Mouse (Mus musculus) midbrain, embryonic 15.5 days (tissue): ENCODE measurements at regions not wholly inside any gene's neighbourhood (a gene's known extent, or its start where the extent isn't known, plus 50 kb on each side); places are given as distances from the start of the nearest gene placed in this dataset.

Source experiments
- ATAC-seq: fragments of 200-750 bp; cut with Nextera tagmentation; replicated peaks from 2 replicates; pipeline ENCODE4 v1.8.0; 2017; ENCODE audit warnings: moderate TSS enrichment
- H3K27ac ChIP-seq: fragments of 300-500 bp; sonication (generic); 2 replicates; pipeline ENCODE4 v1.5.1; 2015; ENCODE audit warnings: mild to moderate bottlenecking, inconsistent platforms
- H3K27me3 ChIP-seq: fragments of 300-500 bp; sonication (generic); replicated peaks from 2 replicates; pipeline ENCODE4 v1.6.1; 2015; ENCODE audit warnings: inconsistent platforms
- H3K36me3 ChIP-seq: fragments of 300-500 bp; sonication (generic); replicated peaks from 2 replicates; pipeline ENCODE4 v1.6.1; 2015; ENCODE audit warnings: inconsistent platforms
- H3K4me1 ChIP-seq: fragments of 300-500 bp; sonication (generic); 2 replicates; pipeline ENCODE4 v1.6.1; 2015; ENCODE audit warnings: inconsistent platforms
- H3K4me2 ChIP-seq: fragments of 300-500 bp; sonication (generic); 2 replicates; pipeline ENCODE4 v1.6.1; 2015; ENCODE audit warnings: inconsistent platforms, mild to moderate bottlenecking, moderate library complexity
- H3K4me3 ChIP-seq: fragments of 300-500 bp; sonication (generic); 2 replicates; pipeline ENCODE4 v1.5.1; 2015; ENCODE audit warnings: mild to moderate bottlenecking, inconsistent platforms
- H3K9ac ChIP-seq: fragments of 300-500 bp; sonication (generic); 2 replicates; pipeline ENCODE4 v1.6.1; 2015; ENCODE audit warnings: mild to moderate bottlenecking, inconsistent platforms
- H3K9me3 ChIP-seq: fragments of 300-500 bp; sonication (generic); 2 replicates; pipeline ENCODE4 v1.6.1; 2016; ENCODE audit warnings: inconsistent platforms
- WGBS: fragments of 180-500 bp; shearing (Covaris S2); methylation state at CpG from one replicate; pipeline ENCODE4 v1.1.7; 2015; ENCODE audit warnings: mixed read lengths; 5-methylcytosine and 5-hydroxymethylcytosine counted together

DNA sequence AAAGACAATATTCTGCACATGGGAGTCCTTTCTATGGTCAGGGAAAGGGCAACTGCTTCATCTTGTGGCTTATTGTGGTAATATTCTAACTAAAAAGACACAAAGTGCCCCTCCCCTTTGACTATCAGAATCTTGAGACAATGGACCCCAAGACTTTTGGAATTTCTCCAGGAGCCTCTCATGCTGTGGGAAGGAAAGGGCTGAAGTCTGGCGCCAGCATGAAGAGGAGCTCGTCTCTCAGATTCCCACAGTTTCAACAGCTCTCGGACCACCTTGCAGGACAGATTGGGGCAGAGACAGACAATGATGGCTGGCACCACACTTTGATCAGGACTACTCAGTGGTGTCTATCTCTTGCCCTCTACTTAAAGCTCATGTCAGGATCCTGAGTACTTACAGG, 311.8 kb downstream of the Tbc1d1 start:
- Histone ChIP-seq H3K4me2 (no peak overlapping the region), H3K4me3 (no peak overlapping the region), H3K4me1 (no peaks in the 10 kb centered on the region), H3K27ac (no peak overlapping the region), H3K9ac (no peak overlapping the region), H3K9me3 (no peaks in the 10 kb centered on the region), H3K27me3 (no peaks in the 10 kb centered on the region), H3K36me3 (no peaks in the 10 kb centered on the region)
- 76% methylated on average over 3 of the region's 3 CpGs for WGBS
- ATAC-seq = no peak

DNA sequence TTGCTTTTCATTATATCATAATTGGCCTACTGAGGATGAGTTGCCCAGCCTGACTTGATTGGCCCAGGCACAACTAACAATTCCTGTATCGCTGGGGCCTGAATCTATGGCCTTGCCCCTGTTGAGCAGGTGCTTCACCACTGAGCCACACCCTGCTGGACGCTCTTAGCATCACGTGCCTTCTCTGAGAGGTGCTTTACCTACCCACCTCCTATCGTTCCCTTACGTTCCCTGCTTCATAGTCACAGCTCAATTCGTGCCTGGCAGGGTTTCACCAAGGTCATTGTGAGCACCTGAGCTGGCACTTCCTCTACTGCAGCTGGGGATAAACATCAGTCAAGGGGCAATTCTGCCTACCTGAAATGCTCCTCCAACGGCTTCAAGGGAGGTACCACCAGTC, 312.2 kb downstream of the Tbc1d1 start:
- H3K9me3 ChIP-seq = no peaks in the 10 kb centered on the region
- no peak overlapping the region for H3K9ac ChIP-seq
- WGBS = 86% methylated on average over 7 of the region's 7 CpGs
- H3K36me3 ChIP-seq = no peaks in the 10 kb centered on the region
- no peaks in the 10 kb centered on the region for H3K4me1 ChIP-seq
- no peak for ATAC-seq
- no peak overlapping the region for H3K4me3 ChIP-seq
- no peak overlapping the region for H3K4me2 ChIP-seq
- H3K27ac ChIP-seq = no peak overlapping the region
- H3K27me3 ChIP-seq = no peaks in the 10 kb centered on the region

DNA sequence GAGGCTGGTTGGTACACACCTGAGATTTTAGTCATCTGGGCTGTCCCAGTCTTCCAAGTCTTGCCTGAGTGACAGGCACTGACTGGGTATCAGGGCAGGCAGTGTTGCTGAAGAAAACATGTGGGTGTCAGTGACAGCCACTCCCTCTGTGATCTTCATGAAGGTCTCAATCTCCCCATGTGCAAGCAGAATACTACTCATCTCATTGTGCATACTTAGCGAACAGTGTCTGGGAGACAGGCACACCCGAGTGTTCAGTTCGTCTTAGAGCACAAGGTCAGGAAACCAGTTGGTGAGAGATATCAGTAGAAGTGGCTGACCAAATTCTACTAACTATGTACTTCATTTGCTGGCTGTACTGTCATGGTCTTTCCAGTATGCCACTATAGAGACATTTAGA, 315.9 kb downstream of the Tbc1d1 start:
- Histone ChIP-seq H3K9me3 (no peaks in the 10 kb centered on the region), H3K9ac (no peak overlapping the region), H3K4me3 (no peak overlapping the region), H3K27ac (no peak overlapping the region), H3K27me3 (0 out of 2 replicates have a peak, but pooled peaks cover 3% of the 10 kb centered on the region), H3K4me1 (peaks cover 5% of the 10 kb centered on the region; the same call in 1 of the 2 replicates), H3K4me2 (no peak overlapping the region), H3K36me3 (no peaks in the 10 kb centered on the region)
- ATAC-seq = no peak
- WGBS = 84% methylated on average over 3 of the region's 3 CpGs

DNA sequence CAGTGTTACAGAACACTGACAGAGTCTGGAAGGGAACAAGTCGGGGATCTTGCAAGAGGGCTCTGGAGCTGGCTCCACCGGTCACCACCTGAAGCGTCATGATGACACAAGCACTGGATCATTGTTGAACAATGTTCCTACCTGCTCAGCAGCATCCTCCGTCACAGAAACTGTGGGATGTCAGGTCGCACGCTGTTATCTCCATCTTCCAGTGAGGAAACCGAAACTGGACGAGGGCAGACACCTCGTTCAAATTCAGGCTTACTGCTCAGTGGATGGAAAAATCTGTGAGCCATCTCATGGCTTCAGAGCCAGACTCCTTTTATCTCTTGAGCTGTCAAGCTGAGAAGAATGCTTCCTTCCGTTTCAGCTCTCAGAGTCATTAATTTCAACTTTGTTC, 316.3 kb downstream of the Tbc1d1 start:
- WGBS = 85% methylated on average over 10 of the region's 10 CpGs
- H3K9ac ChIP-seq = no peak overlapping the region
- 0 out of 2 replicates have a peak, but pooled peaks cover 3% of the 10 kb centered on the region for H3K27me3 ChIP-seq
- H3K4me2 ChIP-seq = no peak overlapping the region
- no peaks in the 10 kb centered on the region for H3K9me3 ChIP-seq
- peaks cover 5% of the 10 kb centered on the region; the same call in 1 of the 2 replicates for H3K4me1 ChIP-seq
- no peak for ATAC-seq
- H3K4me3 ChIP-seq = no peak overlapping the region
- H3K36me3 ChIP-seq = no peaks in the 10 kb centered on the region
- H3K27ac ChIP-seq = no peak overlapping the region

DNA sequence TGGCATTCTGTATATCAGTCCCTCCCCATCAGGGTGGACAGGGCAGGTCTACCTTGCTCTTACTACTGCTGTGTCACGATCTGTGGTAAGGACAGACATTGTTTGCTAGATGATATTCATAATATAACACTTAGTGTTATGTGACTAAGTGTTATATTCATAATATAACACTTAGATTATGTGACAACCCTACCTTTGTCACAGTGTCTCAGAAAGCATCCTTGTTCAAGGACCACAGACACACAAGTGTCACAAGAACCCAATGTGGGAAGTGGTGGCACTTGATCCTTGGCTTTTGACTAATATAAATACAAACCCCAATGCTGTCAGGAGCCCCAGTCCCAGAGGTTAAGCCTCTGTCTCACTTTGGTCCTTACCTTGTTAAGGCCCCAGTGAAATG, 318.8 kb downstream of the Tbc1d1 start:
- Histone ChIP-seq H3K4me2 (no peak overlapping the region), H3K36me3 (no peaks in the 10 kb centered on the region), H3K27ac (no peak overlapping the region), H3K27me3 (0 out of 2 replicates have a peak, but pooled peaks cover 3% of the 10 kb centered on the region), H3K4me1 (peaks cover 5% of the 10 kb centered on the region; the same call in 1 of the 2 replicates), H3K9ac (no peak overlapping the region), H3K4me3 (no peak overlapping the region), H3K9me3 (no peaks in the 10 kb centered on the region)
- 92% methylated on average over 1 of the region's 1 CpGs for WGBS
- no peak for ATAC-seq

DNA sequence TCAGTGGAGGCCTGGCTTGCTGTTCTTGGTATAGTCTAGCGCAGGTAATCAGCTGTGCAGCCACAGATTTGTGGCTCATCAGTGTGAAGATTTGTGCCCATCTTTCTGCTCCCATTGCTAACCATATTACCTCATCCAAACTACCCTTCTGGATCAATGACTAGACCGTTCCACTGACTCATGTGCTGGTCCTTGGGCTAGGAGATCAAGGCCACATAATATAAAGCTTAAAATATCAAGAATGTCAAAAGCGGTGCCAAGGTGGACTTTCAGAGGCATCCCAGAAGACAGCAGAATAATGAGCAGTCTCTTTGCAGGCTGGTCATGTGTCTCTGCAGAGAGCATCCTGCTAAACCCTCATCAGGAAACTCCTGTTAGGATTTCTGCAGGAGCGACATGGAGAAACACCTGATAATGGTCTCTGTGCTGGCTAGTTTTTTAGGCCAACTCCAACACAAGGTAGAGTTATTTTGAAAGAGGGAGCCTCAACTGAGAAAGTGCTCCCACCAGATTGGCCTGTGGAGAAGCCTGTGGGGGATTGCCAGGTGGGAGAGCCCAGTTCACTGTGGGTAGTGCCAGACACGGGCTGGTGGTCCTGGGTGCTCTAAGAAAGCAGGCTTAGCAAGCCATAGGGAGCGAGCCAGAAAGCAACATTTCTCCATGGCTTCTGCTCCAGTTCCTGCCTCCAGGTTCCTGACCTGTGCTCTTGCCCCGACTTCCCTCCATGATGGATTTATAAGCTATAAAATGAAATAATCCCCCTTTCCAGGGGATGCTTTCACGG, 319.8 kb downstream of the Tbc1d1 start:
- H3K9me3 ChIP-seq = no peaks in the 10 kb centered on the region
- no peak overlapping the region for H3K4me3 ChIP-seq
- no peaks in the 10 kb centered on the region for H3K36me3 ChIP-seq
- WGBS = 53% methylated on average over 8 of the region's 8 CpGs
- ATAC-seq = no peak
- H3K4me2 ChIP-seq = no peak overlapping the region
- no peak overlapping the region for H3K9ac ChIP-seq
- H3K27ac ChIP-seq = no peak overlapping the region
- H3K4me1 ChIP-seq = peaks cover 5% of the 10 kb centered on the region; the same call in 1 of the 2 replicates
- 0 out of 2 replicates have a peak, but pooled peaks cover 3% of the 10 kb centered on the region for H3K27me3 ChIP-seq

DNA sequence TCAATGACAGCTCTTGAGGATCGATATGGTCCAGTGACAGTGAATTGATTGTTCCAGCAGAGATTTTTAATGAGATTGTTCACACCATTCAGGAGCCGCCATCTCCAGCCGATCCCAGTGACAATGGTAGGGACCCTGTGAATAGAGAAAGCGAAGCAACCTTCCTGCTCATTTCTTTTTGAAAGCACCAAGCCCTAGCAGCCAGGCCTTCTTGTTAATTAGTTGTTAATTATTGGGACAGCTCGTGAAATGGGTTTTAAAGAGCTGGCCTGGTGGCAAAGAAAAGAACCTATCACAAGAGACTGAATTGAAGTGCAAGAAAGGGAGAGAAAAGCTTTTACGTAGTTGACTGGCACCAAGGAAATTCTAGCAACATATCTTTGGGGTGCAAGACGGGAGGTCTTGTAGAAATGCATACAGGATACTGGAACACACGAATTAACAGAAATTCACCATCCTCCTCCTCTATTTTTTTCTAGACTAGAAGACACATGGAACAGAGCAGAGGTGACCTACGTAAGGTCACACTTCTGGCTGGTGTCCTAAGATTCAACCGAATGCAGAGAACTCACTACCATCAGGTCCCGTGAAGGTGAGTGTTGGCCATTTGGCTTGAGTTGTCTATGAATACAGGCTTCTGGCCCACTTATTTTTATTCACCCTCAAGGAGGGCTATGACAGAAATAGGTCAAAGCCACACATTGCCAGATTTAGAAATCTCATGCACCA, 320.7 kb downstream of the Tbc1d1 start:
- Histone ChIP-seq H3K9ac (no peak overlapping the region), H3K36me3 (no peaks in the 10 kb centered on the region), H3K9me3 (no peaks in the 10 kb centered on the region), H3K27ac (no peak overlapping the region), H3K4me1 (peaks cover 5% of the 10 kb centered on the region; the same call in 1 of the 2 replicates), H3K4me3 (no peak overlapping the region), H3K27me3 (0 out of 2 replicates have a peak, but pooled peaks cover 3% of the 10 kb centered on the region), H3K4me2 (no peak overlapping the region)
- ATAC-seq = 0 out of 2 replicates have a peak, but pooled peaks have one; percentile 9
- 20% methylated on average over 11 of the region's 11 CpGs for WGBS

DNA sequence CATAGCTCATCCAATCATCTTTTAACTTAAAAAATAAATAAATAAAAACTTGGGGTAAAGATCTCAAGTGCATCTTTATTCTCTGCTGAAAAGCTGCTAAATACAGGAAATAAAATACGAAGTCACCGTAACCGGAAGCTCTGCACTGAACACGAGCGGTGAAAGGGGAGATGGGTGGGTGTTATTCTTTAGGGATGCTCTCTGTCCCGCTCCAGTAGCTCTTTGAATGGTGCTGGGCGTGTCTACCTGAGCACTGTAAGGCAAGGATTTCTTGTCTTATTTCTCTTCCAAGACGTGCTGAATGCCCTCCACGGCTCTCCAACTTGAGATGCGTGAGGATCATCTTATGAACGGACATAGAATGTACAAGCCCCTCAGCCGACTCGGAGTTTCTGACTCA, 322.0 kb downstream of the Tbc1d1 start:
- 0 out of 2 replicates have a peak, but pooled peaks cover 3% of the 10 kb centered on the region for H3K27me3 ChIP-seq
- H3K9me3 ChIP-seq = no peaks in the 10 kb centered on the region
- no peak overlapping the region for H3K9ac ChIP-seq
- no peak overlapping the region for H3K4me3 ChIP-seq
- H3K36me3 ChIP-seq = no peaks in the 10 kb centered on the region
- peaks cover 5% of the 10 kb centered on the region; the same call in 1 of the 2 replicates for H3K4me1 ChIP-seq
- no peak overlapping the region for H3K27ac ChIP-seq
- no peak for ATAC-seq
- 70% methylated on average over 13 of the region's 13 CpGs for WGBS
- H3K4me2 ChIP-seq = no peak overlapping the region

DNA sequence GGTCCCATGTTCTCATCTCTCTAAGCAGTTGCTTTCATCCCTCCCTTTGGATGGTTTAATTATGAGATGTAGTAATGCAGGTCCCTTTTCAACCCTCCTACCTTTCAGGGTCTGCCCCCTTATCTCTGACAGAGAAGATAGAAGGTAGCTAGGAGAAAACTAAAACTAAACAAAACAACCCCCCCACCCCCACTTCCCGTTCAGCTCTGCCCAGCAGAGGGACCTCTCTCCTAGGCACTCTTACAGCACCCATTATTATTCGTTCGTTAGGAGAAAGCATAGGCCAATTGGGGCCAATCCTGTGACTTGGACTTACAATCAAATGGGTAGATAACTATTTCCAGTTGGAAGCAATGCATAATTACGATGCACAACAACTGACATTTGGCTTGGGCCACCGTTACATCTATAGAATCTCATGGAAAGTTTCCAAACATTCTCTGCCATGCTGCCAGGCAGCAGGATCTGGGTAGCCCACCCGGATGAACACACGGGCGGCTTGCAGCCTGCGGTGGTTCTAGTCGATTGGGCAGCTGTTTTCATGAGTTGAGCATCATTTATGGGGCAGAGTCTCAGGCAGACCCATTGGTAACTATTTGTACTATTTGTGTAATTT, 322.6 kb downstream of the Tbc1d1 start:
- Histone ChIP-seq H3K9ac (no peak overlapping the region), H3K4me2 (no peak overlapping the region), H3K9me3 (no peaks in the 10 kb centered on the region), H3K4me1 (peaks cover 5% of the 10 kb centered on the region; the same call in 1 of the 2 replicates), H3K27me3 (0 out of 2 replicates have a peak, but pooled peaks cover 3% of the 10 kb centered on the region), H3K27ac (no peak overlapping the region), H3K4me3 (no peak overlapping the region), H3K36me3 (no peaks in the 10 kb centered on the region)
- no peak for ATAC-seq
- 76% methylated on average over 10 of the region's 10 CpGs for WGBS

DNA sequence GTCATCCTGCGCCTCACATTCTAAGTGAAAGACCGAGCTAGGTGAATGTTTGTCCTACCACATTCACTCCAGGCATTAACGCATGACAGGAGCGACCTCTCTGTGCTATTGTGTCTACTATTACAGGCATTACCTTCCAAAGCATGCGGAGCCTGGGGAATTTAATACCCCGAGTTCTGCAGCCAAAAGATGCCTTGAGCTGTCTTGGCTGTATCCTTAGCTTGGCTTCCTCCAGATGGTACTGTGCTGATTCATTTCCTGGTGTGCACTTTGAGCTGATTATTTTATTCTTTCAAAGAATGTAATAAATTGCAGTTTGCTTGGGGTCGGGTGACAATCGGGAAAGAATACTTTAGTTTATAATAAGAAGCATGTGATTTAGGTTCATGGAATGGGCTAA, 323.2 kb downstream of the Tbc1d1 start:
- no peaks in the 10 kb centered on the region for H3K36me3 ChIP-seq
- H3K9me3 ChIP-seq = no peaks in the 10 kb centered on the region
- H3K9ac ChIP-seq = no peak overlapping the region
- no peak overlapping the region for H3K27ac ChIP-seq
- ATAC-seq = no peak
- H3K27me3 ChIP-seq = 0 out of 2 replicates have a peak, but pooled peaks cover 3% of the 10 kb centered on the region
- no peak overlapping the region for H3K4me3 ChIP-seq
- no peak overlapping the region for H3K4me2 ChIP-seq
- WGBS = 71% methylated on average over 8 of the region's 8 CpGs
- peaks cover 5% of the 10 kb centered on the region; the same call in 1 of the 2 replicates for H3K4me1 ChIP-seq

DNA sequence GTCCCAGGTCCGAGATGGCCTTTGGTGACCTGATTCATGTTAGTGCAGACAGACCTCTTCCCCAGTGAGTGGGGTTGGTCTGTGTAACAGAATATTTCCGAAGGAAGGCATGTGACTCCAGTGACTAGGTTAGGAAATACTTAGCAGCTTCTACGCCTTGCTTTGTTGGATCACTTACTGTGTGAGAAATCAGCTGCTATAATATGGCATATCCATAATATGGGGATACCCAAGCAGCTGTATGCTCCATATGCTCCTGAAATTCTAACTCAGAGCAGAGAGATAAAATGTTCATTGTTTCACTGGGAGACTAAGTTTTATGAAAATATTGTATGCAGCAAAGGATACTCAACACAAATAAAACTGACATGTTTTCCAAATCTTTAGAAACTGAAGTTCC, 318.1 kb upstream of the Klf3 start:
- H3K27ac ChIP-seq = no peak overlapping the region
- H3K36me3 ChIP-seq = no peaks in the 10 kb centered on the region
- H3K4me1 ChIP-seq = peaks cover 4% of the 10 kb centered on the region
- no peak for ATAC-seq
- no peak overlapping the region for H3K4me3 ChIP-seq
- no peaks in the 10 kb centered on the region for H3K9me3 ChIP-seq
- H3K9ac ChIP-seq = no peak overlapping the region
- 94% methylated on average over 3 of the region's 3 CpGs for WGBS
- no peaks in the 10 kb centered on the region for H3K27me3 ChIP-seq
- no peak overlapping the region for H3K4me2 ChIP-seq

DNA sequence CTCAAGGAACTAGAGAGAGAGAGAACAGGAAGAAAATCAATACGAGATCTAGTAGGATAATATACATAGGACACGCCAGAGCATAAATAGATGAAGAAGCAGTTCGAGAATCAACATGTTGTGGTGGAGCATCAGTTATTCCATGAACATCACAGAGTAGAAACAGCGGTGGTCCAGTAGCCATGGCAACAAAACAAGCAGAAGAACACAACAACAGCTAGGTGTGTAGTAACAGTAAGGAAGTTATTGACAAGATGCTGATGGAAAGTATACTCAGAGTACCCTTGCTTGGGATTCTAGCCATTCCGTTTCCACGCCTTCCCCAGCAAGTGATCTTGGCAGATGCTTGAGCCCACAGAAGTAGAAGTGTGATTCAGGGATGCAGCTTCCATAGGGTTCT, 317.3 kb upstream of the Klf3 start:
- Histone ChIP-seq H3K4me3 (no peak overlapping the region), H3K27ac (no peak overlapping the region), H3K9me3 (no peaks in the 10 kb centered on the region), H3K9ac (no peak overlapping the region), H3K4me2 (no peak overlapping the region), H3K36me3 (no peaks in the 10 kb centered on the region), H3K4me1 (peaks cover 7% of the 10 kb centered on the region), H3K27me3 (no peaks in the 10 kb centered on the region)
- WGBS = 97% methylated on average over 6 of the region's 6 CpGs
- ATAC-seq = no peak
